Mouse (Mus musculus): ENCODE results near the gene Olfr742. TPM values are rescaled to one million over a fixed set of nuclear protein-coding genes. Genes with fewer than 3 reads are reported as not detected.

The Olfr742 gene
- not detected for polyA plus RNA-seq (2014; fragmentation: Illumina TruSeq; extraction: RNeasy Lipid Tissue Mini Kit (QIAGEN cat#74804); ENCODE audit: low read depth, low replicate concordance)

GRCm38 (mm10) chr14:50503300-50503699 is at the start of gene Olfr742:
Gene Olfr742, plus strand, starts transcription at chr14:50503600.

GRCm38 (mm10) chr14:50472438-50472837 is 31.0 kb upstream of the Olfr742 start, which contains the start of gene Olfr741:
Gene Olfr741, plus strand, starts transcription at chr14:50472738.

GRCm38 (mm10) chr14:50521539-50521938 is 18.1 kb downstream of the Olfr742 start, which contains the start of gene Olfr743:
Gene Olfr743, plus strand, starts transcription at chr14:50521839.

Other genes with a start within 250 kb of the Olfr742 start
- gene Olfr732, start 219.4 kb upstream of the Olfr742 start, polyA plus RNA-seq (2014; fragmentation: Illumina TruSeq; extraction: RNeasy Lipid Tissue Mini Kit (QIAGEN cat#74804); ENCODE audit: low read depth, low replicate concordance) = not detected
- gene Olfr733, start 202.1 kb upstream of the Olfr742 start, polyA plus RNA-seq (2014; fragmentation: Illumina TruSeq; extraction: RNeasy Lipid Tissue Mini Kit (QIAGEN cat#74804); ENCODE audit: low read depth, low replicate concordance) = not detected
- not detected for gene Olfr734, start 176.8 kb upstream of the Olfr742 start, polyA plus RNA-seq (2014; fragmentation: Illumina TruSeq; extraction: RNeasy Lipid Tissue Mini Kit (QIAGEN cat#74804); ENCODE audit: low read depth, low replicate concordance)
- not detected for gene Olfr735, start 154.7 kb upstream of the Olfr742 start, polyA plus RNA-seq (2014; fragmentation: Illumina TruSeq; extraction: RNeasy Lipid Tissue Mini Kit (QIAGEN cat#74804); ENCODE audit: low read depth, low replicate concordance)
- gene Tlr11, start 145.7 kb upstream of the Olfr742 start, polyA plus RNA-seq (2014; fragmentation: Illumina TruSeq; extraction: RNeasy Lipid Tissue Mini Kit (QIAGEN cat#74804); ENCODE audit: low read depth, low replicate concordance) = 0.53 TPM
- not detected for gene Olfr736, start 122.4 kb upstream of the Olfr742 start, polyA plus RNA-seq (2014; fragmentation: Illumina TruSeq; extraction: RNeasy Lipid Tissue Mini Kit (QIAGEN cat#74804); ENCODE audit: low read depth, low replicate concordance)
- not detected for gene Olfr738, start 96.0 kb upstream of the Olfr742 start, polyA plus RNA-seq (2014; fragmentation: Illumina TruSeq; extraction: RNeasy Lipid Tissue Mini Kit (QIAGEN cat#74804); ENCODE audit: low read depth, low replicate concordance)
- not detected for gene Olfr739, start 85.0 kb upstream of the Olfr742 start, polyA plus RNA-seq (2014; fragmentation: Illumina TruSeq; extraction: RNeasy Lipid Tissue Mini Kit (QIAGEN cat#74804); ENCODE audit: low read depth, low replicate concordance)
- not detected for gene Olfr740, start 58.1 kb upstream of the Olfr742 start, polyA plus RNA-seq (2014; fragmentation: Illumina TruSeq; extraction: RNeasy Lipid Tissue Mini Kit (QIAGEN cat#74804); ENCODE audit: low read depth, low replicate concordance)
- not detected for gene Olfr741, start 30.9 kb upstream of the Olfr742 start, polyA plus RNA-seq (2014; fragmentation: Illumina TruSeq; extraction: RNeasy Lipid Tissue Mini Kit (QIAGEN cat#74804); ENCODE audit: low read depth, low replicate concordance)
- not detected for gene Olfr743, start 18.2 kb downstream of the Olfr742 start, polyA plus RNA-seq (2014; fragmentation: Illumina TruSeq; extraction: RNeasy Lipid Tissue Mini Kit (QIAGEN cat#74804); ENCODE audit: low read depth, low replicate concordance)
- gene Olfr744, start 111.3 kb downstream of the Olfr742 start, polyA plus RNA-seq (2014; fragmentation: Illumina TruSeq; extraction: RNeasy Lipid Tissue Mini Kit (QIAGEN cat#74804); ENCODE audit: low read depth, low replicate concordance) = not detected
- gene Olfr745, start 135.8 kb downstream of the Olfr742 start, polyA plus RNA-seq (2014; fragmentation: Illumina TruSeq; extraction: RNeasy Lipid Tissue Mini Kit (QIAGEN cat#74804); ENCODE audit: low read depth, low replicate concordance) = not detected
- gene Olfr746, start 143.5 kb downstream of the Olfr742 start, polyA plus RNA-seq (2014; fragmentation: Illumina TruSeq; extraction: RNeasy Lipid Tissue Mini Kit (QIAGEN cat#74804); ENCODE audit: low read depth, low replicate concordance) = not detected
- not detected for gene Olfr747, start 189.6 kb downstream of the Olfr742 start, polyA plus RNA-seq (2014; fragmentation: Illumina TruSeq; extraction: RNeasy Lipid Tissue Mini Kit (QIAGEN cat#74804); ENCODE audit: low read depth, low replicate concordance)
- gene Olfr748, start 203.8 kb downstream of the Olfr742 start, polyA plus RNA-seq (2014; fragmentation: Illumina TruSeq; extraction: RNeasy Lipid Tissue Mini Kit (QIAGEN cat#74804); ENCODE audit: low read depth, low replicate concordance) = not detected
- not detected for gene Olfr749, start 241.5 kb downstream of the Olfr742 start, polyA plus RNA-seq (2014; fragmentation: Illumina TruSeq; extraction: RNeasy Lipid Tissue Mini Kit (QIAGEN cat#74804); ENCODE audit: low read depth, low replicate concordance)